Mouse (Mus musculus) heart, embryonic 12.5 days (tissue): ENCODE measurements around the gene Syt2. TPM values are rescaled to one million over a fixed set of nuclear protein-coding genes. Genes with fewer than 3 reads are reported as not detected.
A peak's percentile ranks its signal among the peaks of the same experiment; 100 is the strongest.

Experiments
- ATAC-seq: fragments of 200-750 bp; cut with Nextera tagmentation; 2 replicates; pipeline ENCODE4 v1.8.0; 2017; ENCODE audit warnings: moderate TSS enrichment, moderate library complexity; ENCODE audit not compliant: insufficient number of reproducible peaks, low FRiP score
- H3K27ac ChIP-seq: fragments of 300-500 bp; sonication (generic); 2 replicates; pipeline ENCODE4 v1.5.1; 2016; ENCODE audit warnings: mild to moderate bottlenecking, moderate library complexity; ENCODE audit not compliant: poor library complexity, severe bottlenecking
- H3K27me3 ChIP-seq: fragments of 300-500 bp; sonication (generic); replicated peaks from 2 replicates; pipeline ENCODE4 v1.6.1; 2016; ENCODE audit warnings: mild to moderate bottlenecking, moderate library complexity
- H3K36me3 ChIP-seq: fragments of 300-500 bp; sonication (generic); 2 replicates; pipeline ENCODE4 v1.6.1; 2016; ENCODE audit warnings: mild to moderate bottlenecking, moderate library complexity
- H3K4me1 ChIP-seq: fragments of 300-500 bp; sonication (generic); replicated peaks from 2 replicates; pipeline ENCODE4 v1.6.1; 2016; ENCODE audit warnings: mild to moderate bottlenecking
- H3K4me2 ChIP-seq: fragments of 300-500 bp; sonication (generic); 2 replicates; pipeline ENCODE4 v1.6.1; 2016; ENCODE audit warnings: mild to moderate bottlenecking, moderate library complexity
- H3K4me3 ChIP-seq: fragments of 300-500 bp; sonication (generic); 2 replicates; pipeline ENCODE4 v1.5.1; 2016; ENCODE audit warnings: mild to moderate bottlenecking
- H3K9ac ChIP-seq: fragments of 300-500 bp; sonication (generic); 2 replicates; pipeline ENCODE4 v1.6.1; 2016; ENCODE audit warnings: mild to moderate bottlenecking, moderate library complexity
- H3K9me3 ChIP-seq: fragments of 300-500 bp; sonication (generic); replicated peaks from 2 replicates; pipeline ENCODE4 v1.6.1; 2016; ENCODE audit warnings: mild to moderate bottlenecking, moderate library complexity
- WGBS: fragments of 180-500 bp; shearing (Covaris S2); methylation state at CpG from one replicate; pipeline ENCODE4 v1.1.7; 2016; 5-methylcytosine and 5-hydroxymethylcytosine counted together
- polyA plus RNA-seq: library from polyadenylated mRNA; unstranded; fragments of >200 nt; fragmentation: Nextera tagmentation; extraction: Ambion mirVana; gene quantifications from 2 replicates; pipeline ENCODE4 v1.2.1, GENCODE M21; 2016

Gene Syt2
- polyA plus RNA-seq, 1 experiment from 2014 or later = 0.23 TPM

- H3K4me1 ChIP-seq = peaks cover 29% of the 10 kb centered on the region
Measured at GRCm38 (mm10) chr1:134706549-134706948, 60.1 kb downstream of the Syt2 start.

GRCm38 (mm10) chr1:134707516-134707915 lies 61.0 kb downstream of the Syt2 start:
- Histone ChIP-seq H3K4me1 (peaks cover 32% of the 10 kb centered on the region), H3K27ac (no peak overlapping the region), H3K9ac (no peak overlapping the region), H3K4me2 (no peak overlapping the region), H3K27me3 (peaks cover 81% of the 10 kb centered on the region), H3K36me3 (no peaks in the 10 kb centered on the region), H3K9me3 (no peaks in the 10 kb centered on the region), H3K4me3 (no peak overlapping the region)
- 70% methylated on average over 3 of the region's 3 CpGs for WGBS
- ATAC-seq = no peak

More at GRCm38 (mm10) chr1:134706549-134706948, 60.1 kb downstream of the Syt2 start:
- Histone ChIP-seq H3K27ac (no peak overlapping the region), H3K4me2 (no peak overlapping the region), H3K36me3 (no peaks in the 10 kb centered on the region), H3K9me3 (no peaks in the 10 kb centered on the region), H3K9ac (no peak overlapping the region), H3K27me3 (peaks cover 74% of the 10 kb centered on the region), H3K4me3 (no peak overlapping the region)
- WGBS = 57% methylated on average over 2 of the region's 2 CpGs
- ATAC-seq = no peak

- H3K9ac ChIP-seq = peak overlapping the region; percentile 72; the same call in 1 of the 2 replicates
- H3K9me3 ChIP-seq = no peaks in the 10 kb centered on the region
- no peak overlapping the region for H3K27ac ChIP-seq
- H3K4me2 ChIP-seq = peak overlapping the region; percentile 94
- H3K27me3 ChIP-seq = peaks cover 89% of the 10 kb centered on the region
- peak overlapping the region; percentile 54 for H3K4me3 ChIP-seq
- WGBS = 13% methylated on average over 8 of the region's 8 CpGs
- peak; percentile 27; the same call in 1 of the 2 replicates for ATAC-seq
- no peaks in the 10 kb centered on the region for H3K36me3 ChIP-seq
- H3K4me1 ChIP-seq = peaks cover 30% of the 10 kb centered on the region
Measured at GRCm38 (mm10) chr1:134708274-134708673, 61.8 kb downstream of the Syt2 start.

GRCm38 (mm10) chr1:134708801-134709385 lies 62.4 kb downstream of the Syt2 start:
- peaks cover 95% of the 10 kb centered on the region for H3K27me3 ChIP-seq
- no peaks in the 10 kb centered on the region for H3K9me3 ChIP-seq
- peak overlapping the region; percentile 54 for H3K4me3 ChIP-seq
- no peak overlapping the region for H3K27ac ChIP-seq
- H3K4me1 ChIP-seq = peaks cover 27% of the 10 kb centered on the region
- H3K36me3 ChIP-seq = no peaks in the 10 kb centered on the region
- ATAC-seq = no peak
- peak overlapping the region; percentile 94 for H3K4me2 ChIP-seq
- H3K9ac ChIP-seq = peak overlapping the region; percentile 72
- WGBS = under 1% methylated on average over 46 of the region's 46 CpGs

- ATAC-seq = no peak
- Histone ChIP-seq H3K4me1 (peaks cover 27% of the 10 kb centered on the region), H3K4me2 (peak overlapping the region; percentile 94), H3K36me3 (no peaks in the 10 kb centered on the region), H3K4me3 (peak overlapping the region; percentile 54), H3K9ac (peak overlapping the region; percentile 72), H3K9me3 (no peaks in the 10 kb centered on the region), H3K27ac (no peak overlapping the region), H3K27me3 (peaks cover 97% of the 10 kb centered on the region)
- 17% methylated on average over 26 of the region's 26 CpGs for WGBS
Measured at GRCm38 (mm10) chr1:134709411-134710306, 63.2 kb downstream of the Syt2 start.

GRCm38 (mm10) chr1:134711061-134711460 lies 64.6 kb downstream of the Syt2 start:
- H3K4me1 ChIP-seq = peaks cover 24% of the 10 kb centered on the region
- peaks cover 88% of the 10 kb centered on the region for H3K27me3 ChIP-seq
- H3K9ac ChIP-seq = no peak overlapping the region
- no peaks in the 10 kb centered on the region for H3K36me3 ChIP-seq
- H3K4me3 ChIP-seq = no peak overlapping the region
- H3K9me3 ChIP-seq = no peaks in the 10 kb centered on the region
- H3K27ac ChIP-seq = no peak overlapping the region
- ATAC-seq = no peak
- whole genome bisulfite sequencing = 55% methylated on average over 7 of the region's 7 CpGs
- no peak overlapping the region for H3K4me2 ChIP-seq

GRCm38 (mm10) chr1:134711653-134712052 lies 65.2 kb downstream of the Syt2 start:
- 63% methylated on average over 5 of the region's 5 CpGs for WGBS

GRCm38 (mm10) chr1:134712781-134713299 lies 66.4 kb downstream of the Syt2 start:
- Histone ChIP-seq H3K9me3 (no peaks in the 10 kb centered on the region), H3K4me2 (no peak overlapping the region), H3K4me1 (peaks cover 24% of the 10 kb centered on the region), H3K9ac (no peak overlapping the region), H3K4me3 (no peak overlapping the region), H3K36me3 (no peaks in the 10 kb centered on the region), H3K27me3 (peaks cover 70% of the 10 kb centered on the region), H3K27ac (no peak overlapping the region)
- no peak for ATAC-seq
- 73% methylated on average over 9 of the region's 9 CpGs for WGBS

More at GRCm38 (mm10) chr1:134711653-134712052, 65.2 kb downstream of the Syt2 start:
- H3K4me3 ChIP-seq = no peak overlapping the region
- peaks cover 24% of the 10 kb centered on the region for H3K4me1 ChIP-seq
- H3K4me2 ChIP-seq = no peak overlapping the region
- ATAC-seq = no peak
- no peak overlapping the region for H3K27ac ChIP-seq
- H3K9me3 ChIP-seq = no peaks in the 10 kb centered on the region
- no peak overlapping the region for H3K9ac ChIP-seq
- no peaks in the 10 kb centered on the region for H3K36me3 ChIP-seq
- H3K27me3 ChIP-seq = peaks cover 82% of the 10 kb centered on the region

GRCm38 (mm10) chr1:134713421-134713969 lies 67.0 kb downstream of the Syt2 start:
- 44% methylated on average over 11 of the region's 11 CpGs for WGBS
- ATAC-seq = no peak
- H3K27me3 ChIP-seq = peaks cover 70% of the 10 kb centered on the region

GRCm38 (mm10) chr1:134714166-134714565 lies 67.7 kb downstream of the Syt2 start:
- Histone ChIP-seq H3K36me3 (no peaks in the 10 kb centered on the region), H3K4me2 (no peak overlapping the region), H3K27me3 (peaks cover 68% of the 10 kb centered on the region), H3K4me1 (peaks cover 16% of the 10 kb centered on the region), H3K9me3 (no peaks in the 10 kb centered on the region), H3K9ac (no peak overlapping the region), H3K27ac (no peak overlapping the region), H3K4me3 (no peak overlapping the region)
- 72% methylated on average over 8 of the region's 8 CpGs for WGBS
- ATAC-seq = no peak

More at GRCm38 (mm10) chr1:134713421-134713969, 67.0 kb downstream of the Syt2 start:
- H3K27ac ChIP-seq = no peak overlapping the region
- no peaks in the 10 kb centered on the region for H3K9me3 ChIP-seq
- H3K36me3 ChIP-seq = no peaks in the 10 kb centered on the region
- no peak overlapping the region for H3K4me2 ChIP-seq
- peaks cover 21% of the 10 kb centered on the region for H3K4me1 ChIP-seq
- no peak overlapping the region for H3K9ac ChIP-seq
- H3K4me3 ChIP-seq = no peak overlapping the region

- no peak overlapping the region for H3K4me3 ChIP-seq
- H3K36me3 ChIP-seq = no peaks in the 10 kb centered on the region
- no peak overlapping the region for H3K4me2 ChIP-seq
- H3K4me1 ChIP-seq = peaks cover 12% of the 10 kb centered on the region
- no peaks in the 10 kb centered on the region for H3K9me3 ChIP-seq
- 68% methylated on average over 5 of the region's 5 CpGs for WGBS
- no peak overlapping the region for H3K9ac ChIP-seq
- no peak overlapping the region for H3K27ac ChIP-seq
- no peak for ATAC-seq
- peaks cover 62% of the 10 kb centered on the region for H3K27me3 ChIP-seq
Measured at GRCm38 (mm10) chr1:134715092-134715491, 68.6 kb downstream of the Syt2 start.
